Mouse (Mus musculus): Measurements from ENCODE around the gene Rmnd1. TPM values are rescaled to one million over a fixed set of nuclear protein-coding genes. Genes with fewer than 3 reads are reported as not detected.
"Not testable (repeated sequence)": the region's sequence is repeated elsewhere in the genome, so short reads cannot be mapped to it uniquely, and the experiment has no call there.

Rmnd1 gene
- polyA plus RNA-seq, 2 experiments, result 19.3 to 19.8 TPM

GRCm38 (mm10) chr10:4435416-4435815 lies 3.2 kb upstream of the Rmnd1 start:
- no peaks in the 10 kb centered on the region for H3K9me3 ChIP-seq (ENCODE audit: control insufficient read depth, low read length)
- H3K4me1 ChIP-seq (replicated peaks; ENCODE audit: control insufficient read depth in 2 of 2, insufficient read depth in 2 of 2, low read length in 1 of 2), result peaks cover 10 to 12% of the 10 kb centered on the region in 2 experiments
- H3K9ac ChIP-seq (replicated peaks), result no peak overlapping the region
- H3K4me2 ChIP-seq (ENCODE audit: low read depth), result no peak overlapping the region
- no peak for TF ChIP-seq CTCF (IDR thresholded peaks at IDR 0.05; ENCODE audit: low read depth)
- no peak for TF ChIP-seq EP300 (IDR thresholded peaks at IDR 0.05; ENCODE audit: low read depth)
- 59% methylated on average over 3 of the region's 3 CpGs for WGBS (ENCODE audit: insufficient replicate concordance)
- H3K4me3 ChIP-seq (ENCODE audit: insufficient read depth in 1 of 2, low read depth in 2 of 2, low read length in 2 of 2), result no peak overlapping the region
- H3K36me3 ChIP-seq (replicated peaks; ENCODE audit: control insufficient read depth, insufficient read depth, low read depth), result peaks cover 14% of the 10 kb centered on the region
- no peak overlapping the region for H3K27ac ChIP-seq
- ATAC-seq (ENCODE audit: insufficient read depth) (no peak), DNase-seq (ENCODE audit: low read depth in 3 of 3, low spot score in 3 of 3) (no peak)
- no peaks in the 10 kb centered on the region for H3K27me3 ChIP-seq (ENCODE audit: control insufficient read depth, insufficient read depth, low read length)

- H3K27me3 ChIP-seq (ENCODE audit: control insufficient read depth, insufficient read depth, low read length); DNase-seq (ENCODE audit: low read depth in 3 of 3, low spot score in 3 of 3); ATAC-seq (ENCODE audit: insufficient read depth); H3K36me3 ChIP-seq (replicated peaks; ENCODE audit: control insufficient read depth, insufficient read depth, low read depth); H3K27ac ChIP-seq; H3K9me3 ChIP-seq (ENCODE audit: control insufficient read depth, low read length): not testable (repeated sequence)
- peak overlapping the region; percentile 74 for H3K4me2 ChIP-seq (ENCODE audit: low read depth)
- H3K4me3 ChIP-seq (ENCODE audit: insufficient read depth in 1 of 2, low read depth in 2 of 2, low read length in 2 of 2), result peak overlapping the region; percentile 84 to 100; a peak in 3 of 4 replicates
- WGBS (ENCODE audit: insufficient replicate concordance), result 71% methylated on average over 2 of the region's 2 CpGs
- H3K4me1 ChIP-seq (replicated peaks; ENCODE audit: control insufficient read depth in 2 of 2, insufficient read depth in 2 of 2, low read length in 1 of 2), result peaks cover 10 to 19% of the 10 kb centered on the region in 2 experiments
- peak overlapping the region; percentile 86 for H3K9ac ChIP-seq (replicated peaks)
Measured at GRCm38 (mm10) chr10:4433871-4434270, 1.7 kb upstream of the Rmnd1 start.

- peak overlapping the region; percentile 74 for H3K4me2 ChIP-seq (ENCODE audit: low read depth)
- DNase-seq (ENCODE audit: low read depth in 3 of 3, low spot score in 3 of 3), result peak in 1 of 3 experiments; percentile 32
- TF ChIP-seq CTCF (IDR thresholded peaks at IDR 0.05; ENCODE audit: low read depth) (peak; percentile 17; the same call in 1 of the 2 replicates), EP300 (IDR thresholded peaks at IDR 0.05; ENCODE audit: low read depth) (no peak)
- ATAC-seq (ENCODE audit: insufficient read depth), result no peak
- 5% methylated on average over 19 of the region's 19 CpGs for WGBS (ENCODE audit: insufficient replicate concordance)
- H3K36me3 ChIP-seq (replicated peaks; ENCODE audit: control insufficient read depth, insufficient read depth, low read depth), result peaks cover 3% of the 10 kb centered on the region
- H3K9ac ChIP-seq (replicated peaks), result peak overlapping the region; percentile 86
- no peaks in the 10 kb centered on the region for H3K27me3 ChIP-seq (ENCODE audit: control insufficient read depth, insufficient read depth, low read length)
- H3K9me3 ChIP-seq (ENCODE audit: control insufficient read depth, low read length), result no peaks in the 10 kb centered on the region
- peak overlapping the region; percentile 85 for H3K27ac ChIP-seq
- H3K4me3 ChIP-seq (ENCODE audit: insufficient read depth in 1 of 2, low read depth in 2 of 2, low read length in 2 of 2), result peak overlapping the region; percentile 84 to 100
- H3K4me1 ChIP-seq (replicated peaks; ENCODE audit: control insufficient read depth in 2 of 2, insufficient read depth in 2 of 2, low read length in 1 of 2), result peaks cover 10 to 19% of the 10 kb centered on the region in 2 experiments
Measured at GRCm38 (mm10) chr10:4432996-4433755, 988 bp upstream of the Rmnd1 start.

- Histone ChIP-seq H3K9ac (replicated peaks) (peak overlapping the region; percentile 79), H3K36me3 (replicated peaks; ENCODE audit: control insufficient read depth, insufficient read depth, low read depth) (peaks cover 8% of the 10 kb centered on the region), H3K27me3 (ENCODE audit: control insufficient read depth, insufficient read depth, low read length) (no peaks in the 10 kb centered on the region), H3K9me3 (ENCODE audit: control insufficient read depth, low read length) (no peaks in the 10 kb centered on the region), H3K4me1 (replicated peaks; ENCODE audit: control insufficient read depth in 2 of 2, insufficient read depth in 2 of 2, low read length in 1 of 2) (peaks cover 10 to 19% of the 10 kb centered on the region in 2 experiments), H3K4me3 (ENCODE audit: insufficient read depth in 1 of 2, low read depth in 2 of 2, low read length in 2 of 2) (peak overlapping the region; percentile 81 to 84), H3K27ac (peak overlapping the region; percentile 4), H3K4me2 (ENCODE audit: low read depth) (peak overlapping the region; percentile 94)
- WGBS (ENCODE audit: insufficient replicate concordance), result 6% methylated on average over 5 of the region's 5 CpGs
- ATAC-seq (ENCODE audit: insufficient read depth) (peak; percentile 1; the same call in 1 of the 2 replicates), DNase-seq (ENCODE audit: low read depth in 3 of 3, low spot score in 3 of 3) (no peak)
- TF ChIP-seq CTCF (IDR thresholded peaks at IDR 0.05; ENCODE audit: low read depth) (no peak), EP300 (IDR thresholded peaks at IDR 0.05; ENCODE audit: low read depth) (no peak)
Measured at GRCm38 (mm10) chr10:4431746-4432122, 454 bp downstream of the Rmnd1 start.

- WGBS (ENCODE audit: insufficient replicate concordance), result 71% methylated on average over 3 of the region's 3 CpGs
- H3K36me3 ChIP-seq (replicated peaks; ENCODE audit: control insufficient read depth, insufficient read depth, low read depth), result peaks cover 10% of the 10 kb centered on the region
- H3K4me1 ChIP-seq (replicated peaks; ENCODE audit: control insufficient read depth in 2 of 2, insufficient read depth in 2 of 2, low read length in 1 of 2), result peaks cover 10 to 19% of the 10 kb centered on the region in 2 experiments
- no peaks in the 10 kb centered on the region for H3K9me3 ChIP-seq (ENCODE audit: control insufficient read depth, low read length)
- peak overlapping the region; percentile 81 to 84; a peak in 2 of 4 replicates for H3K4me3 ChIP-seq (ENCODE audit: insufficient read depth in 1 of 2, low read depth in 2 of 2, low read length in 2 of 2)
- peak overlapping the region; percentile 94 for H3K4me2 ChIP-seq (ENCODE audit: low read depth)
- ATAC-seq (ENCODE audit: insufficient read depth) (no peak), DNase-seq (ENCODE audit: low read depth in 3 of 3, low spot score in 3 of 3) (no peak)
- H3K27ac ChIP-seq, result peak overlapping the region; percentile 25
- H3K27me3 ChIP-seq (ENCODE audit: control insufficient read depth, insufficient read depth, low read length), result no peaks in the 10 kb centered on the region
- peak overlapping the region; percentile 79 for H3K9ac ChIP-seq (replicated peaks)
- TF ChIP-seq CTCF (IDR thresholded peaks at IDR 0.05; ENCODE audit: low read depth), result no peak
- TF ChIP-seq EP300 (IDR thresholded peaks at IDR 0.05; ENCODE audit: low read depth), result no peak
Measured at GRCm38 (mm10) chr10:4430826-4431225, 1.4 kb downstream of the Rmnd1 start.
